Mouse (Mus musculus) heart, embryonic 14.5 days (tissue): ENCODE measurements around the gene Scube1. TPM values are rescaled to one million over a fixed set of nuclear protein-coding genes. Genes with fewer than 3 reads are reported as not detected.
A peak's percentile ranks its signal among the peaks of the same experiment; 100 is the strongest.

Experiments used
- ATAC-seq: fragments of 200-750 bp; cut with Nextera tagmentation; 2 replicates; pipeline ENCODE4 v1.8.0; 2017; ENCODE audit warnings: low read depth, moderate TSS enrichment; ENCODE audit not compliant: insufficient number of reproducible peaks, insufficient read depth, low FRiP score
- H3K27ac ChIP-seq, 2 experiments: fragments of 200-500 bp in 1 of 2; fragments of 300-500 bp in 1 of 2; sonication (generic) in 1 of 2; replicated peaks in 1 of 2; 2 replicates each; pipeline ENCODE4 v1.5.1; 2012 to 2014; ENCODE audit warnings: low read depth in 2 of 2, low read length in 2 of 2, control low read depth in 1 of 2, mild to moderate bottlenecking in 1 of 2, mixed read lengths in 1 of 2; ENCODE audit not compliant: control insufficient read depth in 1 of 2, insufficient read depth in 1 of 2
- H3K27me3 ChIP-seq: fragments of 300-500 bp; sonication (generic); 2 replicates; pipeline ENCODE4 v1.6.1; 2014; ENCODE audit warnings: mild to moderate bottlenecking, low read length, control low read depth; ENCODE audit not compliant: control insufficient read depth, insufficient read depth
- H3K36me3 ChIP-seq: fragments of 300-500 bp; sonication (generic); 2 replicates; pipeline ENCODE4 v1.6.1; 2014; ENCODE audit warnings: mild to moderate bottlenecking, control low read depth, low read length, mixed read lengths; ENCODE audit not compliant: control insufficient read depth, insufficient read depth
- H3K4me1 ChIP-seq, 2 experiments: fragments of 200-500 bp in 1 of 2; fragments of 300-500 bp in 1 of 2; sonication (generic) in 1 of 2; 2 replicates each; pipeline ENCODE4 v1.6.1; 2012 to 2014; ENCODE audit warnings: low read length in 2 of 2, control low read depth in 1 of 2, mixed read lengths in 1 of 2; ENCODE audit not compliant: control insufficient read depth in 2 of 2, insufficient read depth in 2 of 2
- H3K4me2 ChIP-seq: fragments of 300-500 bp; sonication (generic); 2 replicates; pipeline ENCODE4 v1.6.1; 2014; ENCODE audit warnings: mild to moderate bottlenecking, low read length
- H3K4me3 ChIP-seq, 2 experiments: fragments of 200-500 bp in 1 of 2; fragments of 300-500 bp in 1 of 2; sonication (generic) in 1 of 2; 2 replicates each; pipeline ENCODE4 v1.5.1; 2012 to 2014; ENCODE audit warnings: low read length in 2 of 2, mild to moderate bottlenecking in 2 of 2, control low read depth in 1 of 2, low read depth in 1 of 2, moderate library complexity in 1 of 2; ENCODE audit not compliant: control insufficient read depth in 1 of 2, insufficient read depth in 1 of 2
- H3K9ac ChIP-seq: fragments of 300-500 bp; sonication (generic); 2 replicates; pipeline ENCODE4 v1.6.1; 2014; ENCODE audit warnings: mild to moderate bottlenecking, low read length
- H3K9me3 ChIP-seq: fragments of 300-500 bp; sonication (generic); 2 replicates; pipeline ENCODE4 v1.6.1; 2016; ENCODE audit warnings: low read length, control low read depth; ENCODE audit not compliant: control insufficient read depth
- WGBS: fragments of 180-500 bp; shearing (Covaris S2); extraction: QIAGEN DNeasy Blood & Tissue Kit; methylation state at CpG from one replicate; pipeline ENCODE4 v1.1.7; 2014; 5-methylcytosine and 5-hydroxymethylcytosine counted together
- polyA plus RNA-seq: library from polyadenylated mRNA; unstranded; fragments of >200 nt; fragmentation: Nextera tagmentation; extraction: Ambion mirVana; gene quantifications from 2 replicates; pipeline ENCODE4 v1.2.1, GENCODE M21; 2014

Gene Scube1
- polyA plus RNA-seq, 1 experiment from 2014 or later, result 7.4 TPM

DNA sequence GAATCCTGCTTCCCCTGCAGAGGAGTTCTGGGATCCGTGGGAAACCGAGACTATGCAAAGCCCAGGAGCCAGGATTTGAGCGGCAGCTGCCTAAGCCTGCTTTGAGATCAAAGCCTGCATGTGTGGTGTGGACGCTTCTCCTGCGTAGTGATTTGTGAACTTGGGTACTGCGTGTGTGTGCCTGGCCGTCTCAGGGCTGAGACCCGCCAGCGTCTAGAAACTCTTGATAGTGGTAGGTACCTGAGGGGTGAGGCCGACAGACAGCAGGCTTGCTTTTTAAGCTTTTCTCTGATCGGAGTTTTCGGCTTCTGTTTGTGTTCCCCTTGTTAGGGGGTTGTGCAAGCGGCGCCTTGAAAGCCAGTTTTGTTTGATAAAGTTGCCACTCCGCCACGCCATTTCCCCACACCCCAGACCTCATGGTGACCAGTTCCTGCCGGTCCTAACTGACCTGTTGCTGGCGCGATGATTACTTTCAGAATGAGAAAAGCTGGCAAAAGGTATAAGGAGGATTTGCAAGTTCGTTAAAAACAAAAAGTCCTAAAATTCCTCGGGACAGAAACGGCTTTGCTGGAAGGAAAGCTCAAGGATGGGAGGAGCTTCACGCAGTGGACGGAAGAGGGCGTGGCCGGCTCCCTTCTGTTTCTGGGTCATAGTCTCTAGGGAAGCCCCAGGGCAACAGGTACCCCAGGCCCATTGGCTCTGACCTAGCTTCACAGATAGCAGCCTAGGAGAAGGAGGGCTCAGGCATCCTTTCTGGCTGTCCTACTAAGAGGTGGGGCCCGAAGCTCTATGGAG lies 160.8 kb downstream of the Scube1 start:
- peak overlapping the region; percentile 89 for H3K4me2 ChIP-seq
- peaks cover 5 to 14% of the 10 kb centered on the region in 2 experiments for H3K4me1 ChIP-seq
- no peaks in the 10 kb centered on the region for H3K9me3 ChIP-seq
- peak overlapping the region; percentile 51 to 54 for H3K4me3 ChIP-seq
- H3K36me3 ChIP-seq, result no peaks in the 10 kb centered on the region
- peak overlapping the region; percentile 80 for H3K9ac ChIP-seq
- H3K27me3 ChIP-seq, result no peaks in the 10 kb centered on the region
- peak; percentile 23 for ATAC-seq
- peak overlapping the region; percentile 38 to 54 for H3K27ac ChIP-seq
- WGBS, result 2% methylated on average over 27 of the region's 27 CpGs

DNA sequence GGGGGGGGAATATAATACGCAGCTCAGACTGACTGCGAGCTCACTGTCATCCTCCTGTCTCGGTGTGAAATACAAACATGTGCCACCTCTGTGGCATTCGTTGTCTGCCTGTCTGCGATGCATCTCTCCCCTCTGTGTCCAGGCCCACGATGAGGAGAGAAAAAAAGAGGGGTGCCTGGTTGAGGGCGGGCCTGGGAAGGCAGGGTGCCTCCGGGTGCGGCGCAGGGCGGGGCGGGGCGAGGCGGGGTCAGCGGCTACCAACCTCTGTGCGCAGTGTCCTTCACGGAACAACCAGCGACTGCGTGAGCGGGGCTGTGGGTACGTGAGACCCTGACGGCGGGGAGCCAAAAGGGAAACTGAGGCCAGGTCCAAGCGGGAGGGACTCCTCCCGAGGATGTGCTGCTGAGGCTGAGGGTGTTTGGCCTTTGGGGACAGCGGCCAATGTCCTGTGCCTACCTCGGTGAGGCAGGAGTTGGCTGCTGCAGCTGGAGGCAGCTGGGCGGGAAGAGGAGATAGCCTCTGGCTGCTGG lies 161.4 kb downstream of the Scube1 start, which contains the start of the genes Tspo and Mcat:
Tspo (plus strand) TSS at position 266 of the 530 bp plus-strand sequence.
Mcat (minus strand) TSS at position 461 of the 530 bp plus-strand sequence.
- Histone ChIP-seq H3K36me3 (no peaks in the 10 kb centered on the region), H3K9ac (peak within 1 kb of the TSS; percentile 80), H3K27ac (peak within 1 kb of the TSS; percentile 38 to 54), H3K4me3 (peak within 1 kb of the TSS; percentile 51 to 54), H3K9me3 (no peaks in the 10 kb centered on the region), H3K4me2 (peak within 1 kb of the TSS; percentile 89), H3K4me1 (peaks cover 5 to 14% of the 10 kb centered on the region in 2 experiments), H3K27me3 (no peaks in the 10 kb centered on the region)
- WGBS, result under 1% methylated on average over 28 of the region's 28 CpGs
- ATAC-seq, result peak; percentile 63; the same call in 1 of the 2 replicates

DNA sequence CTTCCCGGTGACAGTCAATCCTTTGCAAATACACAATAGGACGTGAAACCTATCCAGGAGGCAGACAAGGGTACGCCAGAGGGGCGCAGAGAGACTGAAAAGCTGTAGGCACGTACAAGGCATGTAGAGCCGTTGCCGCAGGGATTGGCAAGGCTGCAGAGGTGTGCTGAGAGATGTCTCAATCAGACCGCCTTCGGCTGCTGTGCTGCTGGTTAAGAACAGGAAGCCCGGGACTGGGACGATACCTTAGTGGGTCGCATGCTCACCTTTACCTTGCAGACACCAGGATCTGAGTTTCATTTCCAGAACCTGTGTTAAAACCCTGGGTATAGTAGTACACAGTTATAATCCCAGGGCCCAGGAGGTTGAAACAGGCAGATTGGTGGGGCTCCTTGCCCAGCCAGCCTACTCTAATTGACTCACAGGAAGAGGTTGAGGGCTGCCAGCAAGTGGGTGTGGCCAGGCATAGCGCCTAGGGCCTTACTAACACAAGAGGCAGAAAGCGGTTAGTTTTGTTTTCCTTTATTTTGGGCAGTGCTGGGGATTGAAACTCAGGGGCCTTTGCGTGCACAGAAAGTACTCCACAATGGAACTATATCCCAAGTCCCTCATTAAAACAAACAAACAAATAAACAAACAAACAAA lies 162.1 kb downstream of the Scube1 start:
- H3K4me3 ChIP-seq, result peak overlapping the region in 1 of 2 experiments; percentile 54; a peak in 2 of 4 replicates
- no peaks in the 10 kb centered on the region for H3K9me3 ChIP-seq
- peak overlapping the region; percentile 89 for H3K4me2 ChIP-seq
- peak; percentile 38; the same call in 1 of the 2 replicates for ATAC-seq
- peak overlapping the region; percentile 80 for H3K9ac ChIP-seq
- no peaks in the 10 kb centered on the region for H3K27me3 ChIP-seq
- 35% methylated on average over 15 of the region's 15 CpGs for WGBS
- peaks cover 5 to 14% of the 10 kb centered on the region in 2 experiments for H3K4me1 ChIP-seq
- H3K27ac ChIP-seq, result peak overlapping the region in 1 of 2 experiments; percentile 38; a peak in 2 of 4 replicates
- no peaks in the 10 kb centered on the region for H3K36me3 ChIP-seq

DNA sequence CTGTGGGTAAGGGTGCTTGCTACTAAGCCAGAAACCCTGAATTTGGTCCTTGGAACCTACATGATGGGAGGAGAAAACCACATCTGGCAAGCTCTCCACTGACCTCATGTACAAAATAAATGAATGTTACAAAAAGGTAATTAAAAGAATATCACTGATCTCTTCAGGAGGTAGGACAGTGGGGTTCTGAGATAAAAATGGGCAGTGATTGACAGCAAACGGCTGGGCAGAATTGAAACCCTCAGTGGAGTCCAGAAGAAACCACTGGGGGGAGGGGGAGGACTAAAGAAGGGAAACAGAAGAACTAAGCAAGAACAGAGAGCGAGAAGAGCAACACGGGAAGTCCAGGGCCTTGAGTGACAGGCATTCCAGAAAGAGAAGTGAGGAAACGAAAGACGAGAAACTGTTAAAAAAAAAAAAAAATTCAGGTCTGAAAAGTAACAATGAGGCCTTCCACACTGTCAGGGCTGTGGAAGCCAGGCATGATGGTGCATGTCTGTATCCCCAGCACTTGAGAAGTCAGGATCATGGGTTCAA lies 163.8 kb downstream of the Scube1 start:
- no peak overlapping the region for H3K4me3 ChIP-seq
- WGBS, result 55% methylated on average over 5 of the region's 5 CpGs

DNA sequence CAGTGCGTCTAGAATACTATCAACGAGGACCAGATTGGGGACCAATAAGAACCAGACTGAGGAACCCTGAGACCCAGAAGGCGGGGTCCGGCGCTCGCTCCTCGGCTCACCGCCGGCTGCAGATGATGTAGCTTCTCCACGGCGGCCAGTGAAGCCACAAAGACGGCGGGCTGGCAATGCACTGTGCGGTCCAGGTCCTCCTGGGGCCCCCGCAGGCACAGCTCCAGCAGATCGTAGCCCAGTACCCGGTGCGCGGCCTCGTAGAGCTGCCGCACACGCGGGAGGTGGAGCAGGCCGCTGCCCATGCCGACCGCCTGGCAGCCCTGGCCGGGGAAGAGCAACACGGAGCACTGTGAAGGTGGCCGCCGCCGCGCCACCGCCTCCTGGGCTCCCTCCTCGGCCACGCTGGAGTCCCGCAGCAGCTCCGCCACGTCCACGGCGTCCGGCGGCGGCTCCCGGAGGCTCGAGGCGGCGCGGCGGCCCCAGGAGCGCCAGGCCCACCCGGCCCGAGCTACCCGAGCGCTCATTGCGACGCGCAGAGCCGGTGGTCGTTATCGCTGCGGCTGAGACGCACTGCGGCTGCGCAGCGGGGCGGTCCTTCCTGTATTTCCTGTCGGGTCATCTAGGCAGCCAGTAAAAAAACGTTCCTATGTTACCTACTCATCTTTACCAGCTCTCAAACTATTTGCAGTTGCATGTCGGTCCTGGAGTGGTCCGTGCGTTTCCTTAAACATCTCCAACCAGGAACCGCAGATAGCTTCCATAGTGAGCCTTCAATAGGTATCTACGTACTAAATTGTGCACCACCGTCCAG lies 169.5 kb downstream of the Scube1 start:
- no peaks in the 10 kb centered on the region for H3K9me3 ChIP-seq
- H3K36me3 ChIP-seq, result peaks cover 22% of the 10 kb centered on the region
- peak; percentile 68 for ATAC-seq
- peak overlapping the region; percentile 84 to 92 for H3K4me3 ChIP-seq
- H3K27ac ChIP-seq, result peak overlapping the region; percentile 86 to 91
- peaks cover 0 to 6% of the 10 kb centered on the region in 2 experiments; a peak in 1 of 4 replicates for H3K4me1 ChIP-seq
- H3K4me2 ChIP-seq, result peak overlapping the region; percentile 92
- H3K9ac ChIP-seq, result peak overlapping the region; percentile 97
- under 1% methylated on average over 72 of the region's 74 CpGs for WGBS
- no peaks in the 10 kb centered on the region for H3K27me3 ChIP-seq

More for the DNA sequence above, 163.8 kb downstream of the Scube1 start:
- ATAC-seq, result no peak
- Histone ChIP-seq H3K27me3 (no peaks in the 10 kb centered on the region), H3K4me1 (peaks cover 5 to 14% of the 10 kb centered on the region in 2 experiments), H3K36me3 (no peaks in the 10 kb centered on the region), H3K9me3 (no peaks in the 10 kb centered on the region), H3K27ac (no peak overlapping the region), H3K9ac (no peak overlapping the region), H3K4me2 (no peak overlapping the region)
